Mouse (Mus musculus) stomach, postnatal 0 days (tissue): ENCODE data around the gene Tmprss3.

Experiments
- CTCF ChIP-seq: IDR thresholded peaks from 2 replicates; pipeline ENCODE4 v1.5.1; 2016; ENCODE audit warnings: antibody characterized with exemption, low read depth, mild to moderate bottlenecking, moderate library complexity
- EP300 ChIP-seq: optimal IDR thresholded peaks from 2 replicates; pipeline ENCODE3; 2016; ENCODE audit warnings: antibody characterized with exemption

DNA sequence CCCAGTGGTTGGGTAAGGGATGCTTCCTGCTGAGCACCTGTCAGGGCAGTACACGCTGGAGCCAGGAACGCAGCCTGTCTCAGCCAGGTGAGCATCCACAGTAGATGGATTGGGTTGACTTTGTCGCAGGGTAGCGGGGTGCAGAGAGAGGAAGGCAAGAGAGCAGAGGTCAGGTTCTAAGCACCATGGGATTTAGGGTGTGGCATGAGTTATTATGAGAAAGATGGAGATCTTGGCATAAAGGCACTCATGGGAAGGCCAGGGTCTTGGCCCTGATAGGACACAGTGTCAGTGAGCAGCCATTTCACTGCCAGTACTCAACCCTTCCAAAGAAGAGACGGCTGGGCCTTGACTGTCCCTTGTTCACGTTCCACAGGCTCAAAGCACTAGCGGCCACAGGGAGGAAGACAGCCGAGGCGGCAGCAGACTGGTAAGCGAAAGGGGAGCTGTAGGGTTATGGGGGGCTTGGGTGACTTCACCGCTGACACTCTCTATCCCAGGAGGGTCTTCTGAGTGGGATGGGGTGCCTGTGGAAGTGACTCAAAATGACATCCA is 10.7 kb upstream of the Tmprss3 start:
- TF ChIP-seq EP300, result no peak
- no peak for TF ChIP-seq CTCF
